Mouse (Mus musculus) C2C12 (cell line): ENCODE measurements around the gene Qtrt1.

Experiments
- CTCF ChIP-seq: IDR thresholded peaks from one replicate; pipeline ENCODE4 v1.5.1; 2011; ENCODE audit not compliant: control insufficient read depth, insufficient read depth, insufficient read length
- MAX ChIP-seq: IDR thresholded peaks from one replicate; pipeline ENCODE4 v1.6.1; 2011; ENCODE audit warnings: mild to moderate bottlenecking, control low read depth
- MYOD1 ChIP-seq: IDR thresholded peaks from one replicate; pipeline ENCODE4 v1.6.1; 2011; ENCODE audit warnings: low read depth; ENCODE audit not compliant: control insufficient read depth, insufficient read length
- USF1 ChIP-seq: IDR thresholded peaks from one replicate; pipeline ENCODE4 v1.6.1; 2011; ENCODE audit warnings: low read depth, mild to moderate bottlenecking, control low read depth, moderate library complexity

GRCm38 (mm10) chr9:21392646-21393175 is 18.9 kb upstream of the Qtrt1 start:
- no peak for TF ChIP-seq CTCF
- TF ChIP-seq MAX, result no peak
- no peak for TF ChIP-seq USF1
- TF ChIP-seq MYOD1, result no peak
